Mouse (Mus musculus): ENCODE results near the gene Gtf2f1. TPM values are rescaled to one million over a fixed set of nuclear protein-coding genes. Genes with fewer than 3 reads are reported as not detected.

Gtf2f1 gene
- total RNA-seq, 4 experiments from 2014 or later: 17.7 to 25.1 (median 20.6) TPM

DNA sequence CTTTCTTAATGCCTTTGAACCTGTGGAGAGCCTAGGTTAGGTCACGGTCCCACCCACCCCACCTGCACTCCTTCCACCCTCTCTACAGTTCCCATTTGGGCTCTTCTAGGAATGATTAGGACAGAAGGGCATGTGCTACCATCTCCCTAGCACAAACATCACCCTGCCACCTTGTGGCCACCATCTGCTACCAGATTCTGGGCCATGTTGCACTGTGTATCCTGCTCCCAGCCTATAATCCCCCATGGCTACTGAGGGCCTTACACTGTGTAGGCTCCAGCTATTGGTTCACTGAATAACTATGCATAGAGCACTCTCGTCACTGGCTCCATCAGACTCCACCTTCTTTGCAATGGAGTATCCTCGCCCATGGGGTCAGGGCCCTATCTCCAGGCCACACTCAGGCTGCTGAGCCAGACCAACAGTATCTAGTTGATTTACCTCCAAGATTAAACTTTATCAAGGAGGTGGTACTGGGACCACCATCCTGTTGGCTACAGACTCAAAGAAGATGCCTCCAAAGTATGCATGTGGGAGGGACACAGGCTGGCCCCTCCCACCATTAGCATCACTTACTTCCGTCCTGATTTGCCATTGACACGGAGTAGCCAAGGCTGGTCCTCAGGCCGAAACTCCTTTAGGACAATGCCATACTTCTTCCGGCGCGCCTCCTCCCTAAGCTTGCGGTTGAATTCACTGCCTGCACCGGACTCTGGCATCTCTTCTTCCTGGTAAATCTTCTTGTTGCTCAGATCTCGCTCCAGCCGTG is 3.8 kb downstream of the Gtf2f1 start:
- DNase-seq (ENCODE audit: low spot score): no peak

DNA sequence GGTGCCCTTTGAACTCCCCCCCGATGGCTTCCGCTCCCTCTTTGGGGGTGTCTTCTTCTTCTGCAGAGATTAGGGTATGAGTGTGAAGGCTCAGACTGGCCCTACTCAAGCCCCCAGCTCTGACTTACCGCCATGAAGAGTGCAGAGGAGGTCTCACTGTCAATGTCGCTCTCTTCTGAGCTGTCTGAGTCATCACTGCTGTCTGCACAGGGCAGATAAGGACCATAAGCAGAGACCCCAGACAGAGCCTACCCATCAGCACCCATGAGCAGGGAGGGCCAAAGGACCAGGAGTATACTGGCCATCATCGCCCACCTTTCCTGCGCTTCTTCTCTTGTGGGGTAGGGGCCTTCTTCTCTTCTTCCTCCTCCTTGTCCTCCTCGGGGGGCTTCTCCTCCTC is 7.1 kb downstream of the Gtf2f1 start:
- DNase-seq (ENCODE audit: low spot score): no peak

DNA sequence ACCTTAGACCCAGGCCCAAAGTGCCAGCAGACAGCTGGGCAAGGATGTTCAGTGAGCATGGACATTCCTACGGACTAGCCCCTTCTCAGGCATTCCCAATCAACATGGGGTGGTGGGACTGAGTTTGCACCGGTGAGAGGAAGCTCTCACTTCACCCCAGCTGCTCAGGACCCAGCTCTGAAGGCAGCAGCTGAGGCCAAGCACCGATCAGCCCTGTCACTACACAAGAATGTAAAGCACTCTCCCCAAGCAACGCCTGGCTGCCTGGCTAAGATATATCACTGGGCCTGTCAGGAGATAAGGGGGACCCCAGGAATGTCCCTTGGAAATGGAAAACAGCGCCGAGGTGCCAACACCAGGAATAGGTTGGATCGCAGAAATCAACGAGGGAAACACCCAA is 9.9 kb downstream of the Gtf2f1 start:
- DNase-seq (ENCODE audit: low spot score): no peak

DNA sequence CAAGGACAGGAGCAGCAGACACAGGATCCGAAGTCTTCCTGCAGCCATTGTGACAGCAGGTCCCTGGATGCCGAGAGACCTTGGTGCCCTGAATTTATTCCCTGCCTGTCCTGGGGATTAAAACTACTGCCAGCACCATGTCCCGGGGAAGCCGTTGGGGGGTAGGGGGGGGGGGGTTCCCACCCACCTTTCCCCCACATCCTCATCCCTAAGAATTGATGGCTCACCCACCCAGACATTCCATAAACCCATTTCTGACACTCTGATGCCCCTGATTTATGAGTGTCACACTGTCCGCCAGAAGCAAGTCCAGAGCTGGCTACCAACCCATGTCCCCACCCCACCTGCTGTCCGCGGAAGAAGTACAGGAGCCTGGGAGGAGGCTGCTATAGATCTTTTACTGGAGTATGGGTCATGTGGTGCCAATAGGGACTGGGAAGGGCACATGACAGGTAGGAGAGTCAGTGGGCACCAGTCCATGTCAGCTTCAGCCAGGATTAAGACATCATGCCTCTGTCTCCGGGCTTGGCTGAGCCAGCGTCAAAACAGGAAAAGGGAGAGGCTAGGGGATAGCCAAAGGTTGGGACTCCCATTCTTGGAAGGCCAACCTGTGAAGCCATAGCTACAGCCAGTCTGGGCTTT is 11.0 kb downstream of the Gtf2f1 start, which contains the start of gene Pspn:
Gene Pspn (minus strand): TSS at position 51 of the 642 bp plus-strand sequence.
- DNase-seq (ENCODE audit: low spot score): no peak

DNA sequence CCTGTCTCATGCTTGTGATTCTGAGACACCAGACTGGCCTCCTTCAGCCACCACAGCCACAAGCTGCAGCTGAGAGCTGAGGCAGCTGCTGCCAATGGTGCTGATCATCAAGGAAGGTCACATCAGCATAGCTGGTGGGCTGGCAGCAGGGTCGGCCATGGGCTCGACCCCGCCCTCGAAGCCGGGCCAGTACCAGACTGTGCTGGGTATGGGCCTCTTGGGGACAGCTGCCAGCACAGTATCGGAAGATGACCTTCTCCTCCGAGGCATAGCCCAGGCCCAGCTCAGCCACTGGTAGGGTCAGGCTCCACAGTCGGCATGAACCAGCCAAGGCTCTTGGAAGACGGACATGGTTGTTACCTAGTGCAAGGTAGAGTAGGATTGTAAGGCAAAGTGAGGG is 11.7 kb downstream of the Gtf2f1 start:
- DNase-seq (ENCODE audit: low spot score): no peak

DNA sequence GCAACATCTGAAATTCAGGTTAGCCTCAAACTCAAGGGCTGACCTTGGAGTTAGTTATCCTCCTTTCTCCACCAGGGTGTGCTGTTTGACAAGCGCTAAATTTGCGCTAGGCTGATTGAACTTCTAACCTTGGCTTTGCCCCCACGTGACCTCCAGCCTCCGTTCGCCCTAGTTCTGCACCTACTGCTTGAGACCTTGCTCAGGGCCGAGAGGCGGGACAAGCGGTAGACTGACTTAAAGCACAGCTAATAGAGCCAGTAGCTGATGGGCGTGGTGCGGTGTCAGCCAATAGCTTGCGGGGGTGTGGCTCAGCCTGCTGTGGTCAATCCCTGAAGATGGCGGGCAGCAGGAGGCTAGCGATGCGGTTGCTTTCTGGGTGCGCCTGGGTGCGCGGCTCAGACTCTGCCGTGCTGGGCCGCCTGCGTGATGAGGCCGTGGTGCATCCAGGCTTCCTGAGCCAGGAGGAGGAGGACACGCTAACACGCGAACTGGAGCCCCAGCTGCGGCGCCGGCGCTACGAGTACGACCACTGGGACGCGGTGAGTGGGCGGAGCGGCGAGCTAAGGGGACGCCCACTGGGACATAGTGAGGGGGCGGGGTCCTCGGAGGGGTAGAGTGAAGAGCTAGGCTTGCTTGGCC is 13.9 kb downstream of the Gtf2f1 start, which contains the start of gene Alkbh7:
Gene Alkbh7 (plus strand): TSS at position 311 of the 639 bp plus-strand sequence.
- peak; percentile 98 for DNase-seq (ENCODE audit: low spot score)

DNA sequence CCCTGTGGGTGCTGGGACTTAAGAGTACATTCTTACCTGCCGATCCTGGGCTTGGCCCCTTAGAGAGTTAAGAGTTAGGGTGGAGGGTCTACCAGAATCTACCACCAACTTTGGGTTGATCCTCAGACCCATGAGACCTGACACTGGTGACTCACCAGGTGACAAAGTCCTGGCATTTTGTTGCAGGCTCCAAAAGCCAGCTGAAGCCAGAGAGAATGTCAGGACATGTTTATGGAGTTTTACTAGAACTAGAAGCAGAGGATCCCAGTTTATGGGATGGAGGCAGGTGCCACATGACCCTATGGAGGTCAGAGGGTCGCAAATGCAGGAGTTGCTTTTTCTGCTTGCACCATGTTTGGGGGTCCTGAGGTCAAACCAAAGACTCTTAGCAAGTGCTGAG is 14.6 kb downstream of the Gtf2f1 start:
- DNase-seq (ENCODE audit: low spot score): no peak

DNA sequence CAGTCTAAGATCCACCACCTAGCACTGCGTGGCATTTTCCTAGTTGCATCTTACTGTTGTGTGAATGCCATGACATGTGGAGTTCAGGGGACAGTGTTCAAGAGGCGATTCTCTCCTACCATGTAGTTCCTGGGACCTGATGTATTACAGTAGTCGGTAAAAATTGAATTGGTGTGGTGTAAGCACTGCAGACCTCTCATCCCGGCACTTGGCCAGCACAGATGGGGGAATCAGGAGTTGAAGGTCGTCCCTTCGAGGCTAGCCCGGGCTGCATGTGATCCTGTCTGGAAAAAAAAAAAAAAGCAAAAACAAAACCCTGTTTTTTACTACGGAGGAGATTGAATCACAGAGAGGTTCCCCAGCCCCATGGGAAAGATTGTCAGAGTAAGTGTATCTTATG is 16.0 kb downstream of the Gtf2f1 start:
- no peak for DNase-seq (ENCODE audit: low spot score)

DNA sequence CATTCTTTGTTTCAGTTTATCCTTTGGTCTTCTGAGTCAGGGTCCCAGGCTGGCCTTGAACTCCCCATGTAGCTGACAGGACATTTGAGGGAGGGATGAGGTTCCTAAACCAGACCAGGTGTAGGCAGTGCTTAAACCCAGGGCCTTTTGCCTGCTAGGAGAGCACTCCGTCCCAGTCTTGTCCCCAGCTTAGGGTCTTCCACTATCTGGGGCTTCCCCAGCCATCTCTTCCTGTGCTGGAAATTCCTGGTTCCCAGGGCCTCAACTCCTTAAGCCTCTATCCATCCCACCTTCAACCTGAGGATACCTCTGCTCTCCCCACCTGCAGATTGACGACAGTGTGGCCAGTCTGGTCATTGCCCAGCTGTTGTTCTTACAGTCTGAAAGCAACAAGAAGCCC is 20.1 kb downstream of the Gtf2f1 start:
- DNase-seq (ENCODE audit: low spot score): no peak

DNA sequence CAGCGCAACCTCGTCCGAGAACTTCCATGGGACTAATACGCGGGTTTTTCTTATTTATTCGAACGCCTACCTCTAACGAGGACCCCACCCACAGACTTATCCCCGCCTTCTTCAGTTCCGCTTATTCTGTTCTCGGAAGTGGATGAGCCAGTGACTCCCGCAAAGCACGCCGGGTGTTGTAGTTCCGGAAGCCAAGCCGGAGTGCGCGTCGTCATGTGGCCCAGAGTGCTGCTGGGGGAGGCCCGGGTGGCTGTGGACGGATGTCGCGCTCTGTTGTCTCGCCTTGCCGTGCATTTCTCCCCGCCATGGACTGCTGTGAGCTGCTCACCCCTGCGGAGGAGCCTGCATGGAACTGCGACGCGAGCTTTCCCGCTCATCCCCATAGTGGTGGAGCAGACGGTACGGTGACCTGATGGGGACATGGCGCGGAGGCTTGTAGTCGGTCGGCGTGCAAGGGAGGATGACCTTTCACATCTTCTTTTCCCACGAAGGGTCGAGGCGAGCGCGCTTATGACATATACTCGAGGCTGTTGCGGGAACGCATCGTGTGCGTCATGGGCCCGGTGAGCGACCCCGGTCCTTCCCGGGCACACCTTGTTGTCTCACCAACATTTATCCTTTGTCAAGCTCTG is 20.9 kb downstream of the Gtf2f1 start, which contains the start of gene Clpp:
Gene Clpp (plus strand): TSS at position 191 of the 632 bp plus-strand sequence.
- peak; percentile 97 for DNase-seq (ENCODE audit: low spot score)

DNA sequence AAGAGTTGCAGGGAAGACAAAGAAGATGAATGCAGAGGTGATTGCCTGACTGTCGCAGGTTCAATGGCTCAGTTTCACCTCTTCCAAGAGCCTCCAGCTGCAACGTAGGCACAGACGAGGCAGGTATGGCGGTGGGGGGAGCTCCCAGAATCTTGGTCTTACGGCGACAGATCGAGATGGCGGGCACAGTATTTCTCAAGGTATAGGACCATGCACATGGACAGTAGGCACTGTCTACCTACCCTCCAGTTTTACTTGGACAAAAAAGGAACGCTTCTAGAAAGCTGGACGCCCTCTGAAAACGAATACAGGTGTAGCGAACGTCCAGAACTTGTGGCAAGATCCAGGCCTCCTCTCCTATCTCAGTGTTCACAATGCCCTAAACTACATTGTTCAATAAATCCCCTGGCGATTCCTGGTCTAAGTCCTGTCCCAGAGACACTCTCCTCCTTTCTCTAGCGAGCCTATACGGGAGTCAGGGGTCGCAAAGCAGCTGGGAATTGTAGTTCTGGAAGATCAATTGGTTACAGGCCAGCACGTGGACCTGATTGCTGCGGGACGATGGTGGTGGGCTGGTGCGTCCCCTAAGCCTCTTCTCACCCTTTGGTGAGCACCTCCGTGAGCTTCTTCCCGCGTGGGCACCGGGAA is 21.5 kb downstream of the Gtf2f1 start:
- no peak for DNase-seq (ENCODE audit: low spot score)

DNA sequence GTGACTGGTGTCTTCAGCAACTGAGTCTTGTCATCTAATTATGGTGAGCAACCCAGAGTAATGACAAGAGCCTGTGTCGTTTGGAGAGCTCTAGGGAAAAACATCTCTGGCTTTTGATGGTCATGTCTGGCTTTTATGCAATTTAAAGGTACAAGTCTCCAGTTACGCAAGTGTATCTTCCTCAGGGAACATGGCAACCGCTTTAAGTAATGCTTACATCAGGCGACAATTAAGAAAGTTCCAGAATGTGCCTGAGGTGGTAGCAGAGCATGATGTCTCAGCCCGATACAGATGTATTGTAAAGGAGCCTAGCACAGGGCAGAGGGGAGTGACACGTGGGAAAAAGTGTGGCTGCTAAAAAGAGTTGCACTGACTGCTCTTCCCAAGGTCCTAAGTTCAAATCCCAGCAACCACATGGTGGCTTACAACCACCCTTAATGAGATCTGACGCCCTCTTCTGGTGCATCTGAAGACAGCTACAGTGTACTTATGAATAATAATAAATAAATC is 22.1 kb downstream of the Gtf2f1 start:
- DNase-seq (ENCODE audit: low spot score): no peak

DNA sequence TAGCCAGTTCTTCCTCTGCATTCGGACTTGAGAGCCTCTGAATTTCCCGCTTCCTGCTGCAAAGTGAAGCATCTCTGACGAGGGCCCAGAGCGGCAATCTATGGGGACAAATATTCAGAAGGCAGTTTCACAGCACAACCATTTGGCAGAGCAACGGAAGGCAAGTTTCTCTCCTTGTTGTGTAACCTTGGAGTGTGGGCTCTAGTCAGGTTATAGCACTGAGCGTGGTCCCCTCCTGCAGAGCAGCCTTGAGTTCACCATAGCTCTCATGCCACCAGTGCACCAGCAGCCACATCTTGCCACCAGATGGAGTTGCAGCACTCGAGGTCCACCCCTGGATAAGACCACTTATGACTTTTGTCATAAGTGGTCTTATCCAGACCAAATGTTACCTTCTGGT is 22.6 kb downstream of the Gtf2f1 start:
- DNase-seq (ENCODE audit: low spot score): no peak

DNA sequence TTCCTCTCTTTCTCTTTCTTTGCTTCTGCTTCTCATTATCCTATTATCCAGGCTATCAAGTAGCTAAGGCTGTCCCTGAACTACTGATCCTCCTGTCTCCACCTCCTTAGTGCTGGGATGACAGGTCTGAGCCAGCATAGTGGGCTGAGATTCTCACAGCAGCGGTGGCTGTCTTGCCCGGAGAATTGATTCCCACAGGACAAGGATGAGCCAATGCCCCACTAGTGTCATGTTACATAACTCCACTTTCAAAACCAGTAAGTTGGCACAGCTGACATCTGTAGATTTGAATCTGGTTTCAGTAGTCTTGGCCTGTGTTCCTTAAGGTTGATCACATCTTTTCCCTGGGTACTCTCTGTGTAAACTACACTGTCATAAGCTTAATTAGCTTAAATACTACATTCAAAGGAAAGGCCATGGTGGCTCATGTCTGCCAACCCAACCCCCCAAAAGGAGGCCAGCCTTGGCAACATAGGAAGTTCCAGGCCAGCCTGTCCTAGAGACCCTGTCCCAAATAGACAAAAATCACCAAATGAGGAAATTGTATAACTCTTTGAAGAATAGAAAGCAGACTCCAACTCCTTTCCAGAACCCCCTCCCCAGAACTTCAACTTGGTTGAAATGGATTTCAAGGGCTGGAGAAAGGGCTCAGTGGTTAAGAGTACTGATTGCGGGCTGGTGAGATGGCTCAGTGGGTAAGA is 24.8 kb downstream of the Gtf2f1 start:
- no peak for DNase-seq (ENCODE audit: low spot score)

DNA sequence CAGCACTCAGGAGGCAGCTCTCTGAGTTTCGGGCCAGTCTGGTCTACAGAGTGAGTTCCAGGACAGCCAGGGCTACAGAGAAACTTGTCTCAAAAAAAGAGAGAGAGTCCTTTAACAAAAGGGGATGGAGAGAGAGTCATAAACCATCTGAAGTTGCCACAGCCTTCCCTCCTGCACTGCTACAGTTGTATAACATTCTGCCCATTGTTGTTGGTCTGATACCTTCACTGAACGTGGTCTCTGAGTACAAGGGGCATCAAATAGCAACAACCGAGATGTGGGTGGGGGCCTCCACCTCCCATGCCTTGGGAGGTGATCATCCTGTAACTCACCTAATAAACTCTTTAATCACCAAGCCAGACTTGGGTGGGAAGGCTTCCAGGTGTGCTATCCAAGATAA is 25.4 kb downstream of the Gtf2f1 start:
- DNase-seq (ENCODE audit: low spot score): no peak

DNA sequence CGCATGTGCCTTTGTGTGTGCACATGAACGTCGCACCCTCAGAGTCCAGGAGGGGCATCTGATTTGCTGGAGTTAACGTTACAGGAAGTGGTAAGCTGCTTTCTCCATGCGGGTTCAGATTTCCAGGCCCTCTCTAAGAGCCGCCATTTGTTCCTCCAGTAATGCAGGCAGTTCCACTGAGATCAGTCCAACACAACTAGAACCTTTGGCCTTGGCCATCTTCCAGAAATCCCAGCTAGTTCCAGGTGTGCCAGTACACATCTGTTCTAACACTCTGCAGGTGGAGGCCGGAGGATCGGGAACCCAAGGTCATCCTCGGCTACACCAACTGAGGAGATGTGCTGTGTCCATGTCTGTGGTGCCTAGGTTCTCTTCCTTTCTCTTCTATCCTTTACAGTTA is 26.2 kb downstream of the Gtf2f1 start:
- no peak for DNase-seq (ENCODE audit: low spot score)

DNA sequence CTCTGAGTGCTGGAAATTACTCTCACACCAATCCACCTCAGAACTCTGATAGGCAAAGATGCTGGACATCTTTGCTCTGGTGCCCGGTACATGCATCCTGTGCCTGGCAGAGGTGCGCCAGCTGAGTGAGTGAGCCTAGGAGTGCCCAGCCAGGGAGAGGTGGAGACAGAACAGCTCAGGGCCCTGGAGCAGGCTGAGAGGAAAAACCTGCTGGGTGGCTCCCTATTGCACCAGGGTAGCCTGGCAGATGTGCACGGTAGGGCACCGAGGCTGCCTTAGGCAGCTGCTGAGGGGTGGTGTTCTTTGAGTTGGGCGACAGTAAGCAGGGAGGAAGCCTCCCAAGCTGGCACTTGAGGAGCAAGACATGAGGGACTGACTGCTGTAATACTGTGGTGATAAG is 29.1 kb downstream of the Gtf2f1 start, which contains the start of gene Acer1:
Gene Acer1 (minus strand): TSS at position 114 of the 400 bp plus-strand sequence.
- DNase-seq (ENCODE audit: low spot score): no peak

DNA sequence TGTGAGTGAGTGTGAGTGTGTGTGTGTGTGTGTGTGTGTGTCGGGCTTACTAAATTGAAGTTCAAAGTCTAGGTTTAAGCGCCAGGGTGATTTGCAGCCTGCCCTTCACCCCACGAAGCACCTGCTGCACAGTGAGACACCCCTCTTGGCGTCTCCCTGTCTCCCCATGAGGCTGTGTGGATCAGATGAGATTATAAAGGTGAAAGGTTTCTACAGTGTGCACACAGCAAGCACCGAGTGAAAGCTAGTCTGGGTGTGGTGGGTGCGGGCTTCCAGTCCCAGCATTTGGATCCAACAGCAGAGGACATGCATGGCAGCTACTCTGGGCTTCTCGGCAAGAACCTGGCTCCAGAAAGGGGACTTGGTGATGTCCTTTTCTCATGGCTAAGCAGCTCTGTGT is 30.0 kb downstream of the Gtf2f1 start:
- DNase-seq (ENCODE audit: low spot score): no peak

DNA sequence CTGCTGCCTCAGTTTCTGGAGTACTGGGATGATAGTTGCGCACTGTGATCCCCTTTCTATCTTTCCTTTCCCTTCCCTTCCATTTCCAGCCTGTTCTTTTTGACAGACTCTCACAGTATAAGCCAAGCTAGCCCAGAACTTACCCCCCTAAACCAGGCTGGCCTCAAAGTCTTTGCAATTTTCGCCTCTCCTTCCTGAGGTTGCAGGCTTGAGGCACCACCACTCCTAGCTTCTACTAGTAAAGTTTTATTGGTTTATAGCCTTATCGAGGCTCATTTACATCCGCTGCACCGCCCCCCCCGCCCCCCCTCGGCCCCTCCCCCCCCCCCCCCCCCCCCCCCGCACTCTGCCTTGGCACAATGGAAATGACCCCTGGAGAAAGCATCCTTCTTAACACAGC is 31.6 kb downstream of the Gtf2f1 start:
- DNase-seq (ENCODE audit: low spot score): no peak

DNA sequence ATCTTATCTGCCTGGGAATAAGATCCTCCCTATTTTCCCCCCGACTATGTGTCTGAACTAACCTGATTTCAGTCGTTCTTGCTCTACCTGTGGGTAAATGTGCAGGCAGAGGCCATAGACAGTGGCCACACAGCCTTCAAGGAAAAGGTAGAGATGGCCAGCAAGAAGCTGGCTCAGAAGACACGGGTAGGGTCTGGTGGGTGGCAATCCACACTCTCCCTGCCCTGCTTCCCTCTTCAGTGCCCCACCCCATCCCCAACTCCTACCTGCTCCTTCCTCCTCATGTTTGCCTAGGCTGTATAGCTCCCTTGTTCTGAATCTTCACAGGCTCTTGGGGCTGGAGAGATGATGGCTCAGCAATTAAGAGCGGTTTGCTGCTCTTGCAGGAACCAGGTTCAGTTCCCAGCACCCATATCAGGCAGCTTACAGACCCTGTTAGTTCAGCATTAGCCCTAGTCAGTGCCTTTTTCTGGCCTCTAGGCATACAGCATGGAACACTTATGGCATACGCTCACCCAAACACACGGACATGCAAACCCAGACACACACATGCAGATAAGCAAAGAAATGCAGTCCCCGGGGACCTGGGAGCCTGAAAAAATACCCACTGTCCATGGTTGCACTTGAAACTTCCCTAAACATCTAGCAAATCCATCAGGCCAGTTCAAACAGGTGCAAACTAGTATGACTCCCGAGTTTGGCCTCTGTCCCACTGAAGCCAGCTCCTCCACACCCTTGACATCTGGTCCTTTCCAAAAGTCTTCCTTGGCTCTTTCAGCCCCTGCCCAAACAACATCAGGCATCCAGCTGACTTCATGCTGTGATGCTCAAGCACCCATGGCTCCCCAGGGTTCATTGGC is 34.3 kb downstream of the Gtf2f1 start:
- DNase-seq (ENCODE audit: low spot score): no peak

All from heart, adult 8-10 months (tissue).